Mouse (Mus musculus): ENCODE measurements around the gene Nup133. TPM values are rescaled to one million over a fixed set of nuclear protein-coding genes. Genes with fewer than 3 reads are reported as not detected.

Nup133 gene
- total RNA-seq, 2 experiments from 2014 or later, result 35.2 to 46.0 TPM

DNA sequence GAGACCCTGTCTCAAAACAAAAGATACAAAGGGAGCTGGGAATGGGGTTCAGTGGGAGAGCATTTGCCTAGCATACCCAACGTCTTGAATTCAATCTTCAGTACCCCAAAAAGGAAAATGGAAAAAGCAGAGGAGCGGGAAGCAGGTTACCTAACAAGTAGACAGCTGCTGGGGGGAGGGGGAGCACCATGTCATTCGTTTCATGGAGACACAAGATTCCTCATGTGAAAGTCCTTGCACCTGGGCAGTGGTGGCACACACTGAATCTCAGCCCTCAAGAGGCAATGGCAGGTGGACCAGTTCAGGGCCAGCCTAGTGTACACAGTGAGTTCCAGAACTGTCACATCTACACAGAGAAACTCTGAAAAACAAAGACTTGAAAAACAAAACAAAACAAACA is 91.7 kb downstream of the Nup133 start:
- no peak for ATAC-seq (replicated peaks; ENCODE audit: low FRiP score, poor library complexity, severe bottlenecking)

DNA sequence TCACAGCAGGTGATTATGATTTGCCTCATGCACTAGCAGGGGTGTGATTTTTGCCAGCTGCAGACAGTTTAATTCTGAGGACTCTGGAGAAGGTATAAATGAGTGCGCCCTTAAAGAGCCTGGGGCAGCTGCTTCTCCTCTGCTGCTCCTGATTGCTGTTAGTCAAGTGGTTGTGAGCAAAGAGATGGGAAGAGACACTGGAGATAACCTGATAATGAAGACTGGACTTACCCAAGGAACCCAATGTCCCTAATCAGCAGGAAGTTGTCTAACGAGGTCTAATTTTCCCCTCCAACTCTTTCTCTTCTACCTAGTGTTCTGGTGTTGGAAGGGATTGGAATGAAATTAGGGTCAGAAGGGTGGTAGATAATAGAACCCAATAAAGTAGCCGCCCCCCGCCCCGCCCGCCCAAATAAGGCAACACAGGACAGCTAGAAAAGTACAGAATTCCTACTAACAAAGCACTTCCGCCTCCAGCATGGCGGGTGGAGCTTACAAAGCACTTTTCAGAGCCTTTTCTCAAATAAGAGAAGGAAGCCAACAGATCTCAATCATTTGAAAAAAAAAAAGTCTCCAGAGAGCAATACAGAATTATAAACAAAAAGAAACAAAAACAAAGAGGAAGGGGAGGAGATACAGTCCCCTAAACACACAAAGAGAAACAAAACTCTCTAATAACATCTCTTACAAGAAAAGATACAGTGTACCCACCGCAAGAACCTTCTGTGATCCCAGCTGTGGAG is 94.2 kb downstream of the Nup133 start:
- ATAC-seq (replicated peaks; ENCODE audit: low FRiP score, poor library complexity, severe bottlenecking), result no peak

- ATAC-seq (replicated peaks; ENCODE audit: low FRiP score, poor library complexity, severe bottlenecking), result no peak
These were observed 94.8 kb downstream of the Nup133 start for GRCm38 (mm10) chr8:123854252-123854651.

GRCm38 (mm10) chr8:123851590-123851989 is 97.5 kb downstream of the Nup133 start:
- ATAC-seq (replicated peaks; ENCODE audit: low FRiP score, poor library complexity, severe bottlenecking), result no peak

DNA sequence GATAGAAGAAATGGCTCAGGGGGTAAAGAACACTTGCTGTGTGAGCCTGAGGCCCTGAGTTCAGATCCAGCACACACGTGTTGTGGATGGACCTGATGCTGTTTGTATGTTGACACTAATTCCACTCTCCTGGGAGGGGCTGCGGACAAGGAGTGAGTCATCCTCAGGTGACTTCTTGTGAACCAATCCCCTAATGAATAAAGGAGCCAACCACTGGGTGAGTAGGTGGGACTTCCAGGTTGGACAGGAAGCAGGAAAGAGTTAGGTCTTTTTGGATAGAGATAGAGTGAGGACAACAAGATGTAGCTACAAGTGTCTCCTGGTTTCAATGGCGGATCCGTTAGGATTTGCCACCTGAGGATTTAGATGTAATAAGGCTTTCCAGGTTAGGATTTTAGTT is 99.7 kb downstream of the Nup133 start:
- ATAC-seq (replicated peaks; ENCODE audit: low FRiP score, poor library complexity, severe bottlenecking), result no peak

DNA sequence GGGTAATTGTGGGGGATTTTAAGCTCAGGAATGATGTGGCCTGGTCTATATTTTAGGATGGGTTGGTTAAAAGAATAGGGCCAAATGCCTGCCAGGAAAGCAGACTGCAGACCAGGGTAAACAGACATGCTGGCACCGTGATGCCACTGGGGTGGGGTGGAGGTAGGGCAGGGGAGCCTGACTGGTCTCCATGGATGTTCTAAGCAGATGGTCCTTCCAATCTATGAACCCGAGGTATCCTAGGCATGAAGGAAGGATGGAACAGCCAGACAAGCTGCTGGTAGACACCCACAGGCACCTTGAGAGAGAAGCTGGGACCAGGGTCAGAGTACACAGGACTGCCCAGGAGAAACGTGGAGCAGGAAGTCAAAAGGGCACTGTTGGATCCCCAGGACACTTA is 101.5 kb downstream of the Nup133 start:
- ATAC-seq (replicated peaks; ENCODE audit: low FRiP score, poor library complexity, severe bottlenecking), result no peak

Other genes with a start within 250 kb of the Nup133 start
- gene Rab4a, start 143.3 kb downstream of the Nup133 start, total RNA-seq (2015; ENCODE audit: low replicate concordance), result 1.7 and 3.6 TPM in 2 replicates
- gene Rab4a, start 143.3 kb downstream of the Nup133 start, total RNA-seq (2017; ENCODE audit: low replicate concordance), result 3.3 TPM in 1 of 2 replicates, not detected in the other
- gene Ccsap, start 89.1 kb downstream of the Nup133 start, total RNA-seq (2015; ENCODE audit: low replicate concordance), result 28.1 and 31.4 TPM in 2 replicates
- gene Ccsap, start 89.1 kb downstream of the Nup133 start, total RNA-seq (2017; ENCODE audit: low replicate concordance), result 35.5 and 42.4 TPM in 2 replicates
- gene Acta1, start 54.5 kb downstream of the Nup133 start, total RNA-seq (2015; ENCODE audit: low replicate concordance), result not detected in 2 replicates
- gene Acta1, start 54.5 kb downstream of the Nup133 start, total RNA-seq (2017; ENCODE audit: low replicate concordance), result 0.39 and 4.5 TPM in 2 replicates
- 465 and 471 TPM in 2 replicates for gene Abcb10, start 33.9 kb upstream of the Nup133 start, total RNA-seq (2015; ENCODE audit: low replicate concordance)
- gene Abcb10, start 33.9 kb upstream of the Nup133 start, total RNA-seq (2017; ENCODE audit: low replicate concordance), result 483 and 625 TPM in 2 replicates
- 45.0 and 46.9 TPM in 2 replicates for gene Taf5l, start 72.1 kb upstream of the Nup133 start, total RNA-seq (2015; ENCODE audit: low replicate concordance)
- 40.3 and 41.6 TPM in 2 replicates for gene Taf5l, start 72.1 kb upstream of the Nup133 start, total RNA-seq (2017; ENCODE audit: low replicate concordance)
- gene Urb2, start 72.2 kb upstream of the Nup133 start, total RNA-seq (2015; ENCODE audit: low replicate concordance), result 10.9 and 11.5 TPM in 2 replicates
- gene Urb2, start 72.2 kb upstream of the Nup133 start, total RNA-seq (2017; ENCODE audit: low replicate concordance), result 8.5 and 10.7 TPM in 2 replicates

Measured in erythroid progenitor cell, adult 5-6 weeks (primary cell).